Comparison of ENCODE assay signal across 12 mouse cellular contexts in the genomic region with DNA sequence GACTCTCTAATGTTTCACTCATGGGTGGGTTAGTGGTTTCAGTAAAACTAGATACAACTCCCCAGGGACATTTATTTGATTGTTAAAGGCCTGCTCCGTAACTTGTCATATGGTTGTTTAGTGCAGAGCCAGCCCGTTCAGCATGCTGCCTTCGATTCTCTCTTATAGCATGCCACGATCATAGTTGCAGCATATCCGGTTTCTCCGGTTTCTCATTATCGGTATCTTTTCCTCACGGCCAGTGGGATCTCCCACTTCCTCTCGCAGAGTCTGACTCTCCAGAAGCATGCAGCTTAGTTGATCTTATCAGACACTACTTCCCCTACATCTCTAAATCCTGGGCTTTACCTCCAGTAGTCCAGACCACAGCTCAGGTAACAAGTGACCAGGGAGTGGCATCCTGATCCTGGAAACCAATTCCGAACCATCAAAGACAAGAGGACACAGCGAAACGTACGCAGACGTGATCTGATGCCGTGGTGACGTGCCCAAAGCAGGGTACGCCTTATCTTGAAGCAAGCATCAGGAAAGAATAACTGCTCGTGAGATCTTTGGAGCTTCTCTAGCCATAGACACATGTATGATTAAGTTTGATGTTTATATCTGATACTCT.
A peak's percentile ranks its signal among the peaks of the same experiment; 100 is the strongest.
DNase-seq lines count a peak whose midpoint lies in the region; ATAC-seq and TF ChIP-seq lines count a peak whose summit lies in the region.
"Had no signal": no experiment of that assay in that cellular context is flagged by ENCODE, and none has a peak within 500 bp of the region (broad histone marks: within the 10 kb centered on the region; RNA-seq: fewer than 3 reads in every experiment).

No protein-coding gene starts in this region.

- H3K4me3 ChIP-seq in intestine, embryonic 16.5 days (ENCODE audit: low read length), result no peak overlapping the region
- H3K4me3 ChIP-seq in intestine, embryonic 15.5 days (replicated peaks), result no peak overlapping the region
- no peak overlapping the region for H3K4me3 ChIP-seq in lung, postnatal 0 days (ENCODE audit: low read depth, low read length)
- no peak overlapping the region for H3K4me3 ChIP-seq in forebrain, embryonic 16.5 days (replicated peaks; ENCODE audit: low read length)
- H3K4me3 ChIP-seq: limb, embryonic 15.5 days had no signal

- TF ChIP-seq CTCF in lung, postnatal 0 days (IDR thresholded peaks at IDR 0.05), result no peak

- H3K36me3 ChIP-seq in intestine, embryonic 16.5 days (ENCODE audit: control insufficient read depth, insufficient read depth, low read length), result no peaks in the 10 kb centered on the region
- H3K36me3 ChIP-seq in intestine, embryonic 15.5 days, result no peaks in the 10 kb centered on the region
- no peaks in the 10 kb centered on the region for H3K36me3 ChIP-seq in lung, postnatal 0 days (ENCODE audit: insufficient read depth, low read length)
- no peaks in the 10 kb centered on the region for H3K36me3 ChIP-seq in forebrain, embryonic 16.5 days (ENCODE audit: control insufficient read depth, insufficient read depth)
- H3K36me3 ChIP-seq: limb, embryonic 15.5 days had no signal

- DNase-seq in CD4-positive, CD25-positive, alpha-beta regulatory T cell, adult 2 months (ENCODE audit: low read depth, low spot score), result peak; percentile 63
- peak; percentile 34 for DNase-seq in lung, postnatal 0 days (ENCODE audit: low spot score)
- DNase-seq in right cerebral cortex, postnatal 36 days (ENCODE audit: low spot score in 2 of 2), result no peak
- no peak for DNase-seq in frontal cortex, postnatal 14 days (ENCODE audit: low spot score in 2 of 2)
- DNase-seq: adrenal gland, adult 2 months; cerebellum, adult 8-10 months; thymus, postnatal 14 days had no signal

- H3K27me3 ChIP-seq in intestine, embryonic 16.5 days (replicated peaks; ENCODE audit: control insufficient read depth, insufficient read depth, low read length), result no peaks in the 10 kb centered on the region
- H3K27me3 ChIP-seq in intestine, embryonic 15.5 days (replicated peaks), result no peaks in the 10 kb centered on the region
- H3K27me3 ChIP-seq in lung, postnatal 0 days (replicated peaks; ENCODE audit: insufficient read depth, low read length), result no peaks in the 10 kb centered on the region
- H3K27me3 ChIP-seq in forebrain, embryonic 16.5 days (replicated peaks; ENCODE audit: control insufficient read depth, insufficient read depth, low read length), result no peaks in the 10 kb centered on the region
- H3K27me3 ChIP-seq: limb, embryonic 15.5 days had no signal

- H3K4me1 ChIP-seq in intestine, embryonic 16.5 days (ENCODE audit: control insufficient read depth, insufficient read depth, low read length), result peaks cover 12% of the 10 kb centered on the region; the same call in 1 of the 2 replicates
- H3K4me1 ChIP-seq in intestine, embryonic 15.5 days (replicated peaks), result peaks cover 4% of the 10 kb centered on the region; the same call in 1 of the 2 replicates
- H3K4me1 ChIP-seq in lung, postnatal 0 days (ENCODE audit: insufficient read depth, low read depth, low read length), result peaks cover 6% of the 10 kb centered on the region; the same call in 1 of the 2 replicates
- peaks cover 13% of the 10 kb centered on the region for H3K4me1 ChIP-seq in forebrain, embryonic 16.5 days (replicated peaks; ENCODE audit: control insufficient read depth, insufficient read depth, low read length)

- ATAC-seq in intestine, embryonic 16.5 days, result peak; percentile 6; the same call in 1 of the 2 replicates
- no peak; the same call in 1 of the 2 replicates for ATAC-seq in intestine, embryonic 15.5 days
- peak; percentile 50 for ATAC-seq in common myeloid progenitor, adult 5-6 weeks (replicated peaks; ENCODE audit: low read depth, poor library complexity, severe bottlenecking)
- ATAC-seq in lung, postnatal 0 days, result peak; percentile 49; the same call in 1 of the 2 replicates
- ATAC-seq in forebrain, embryonic 16.5 days, result no peak

- no peak overlapping the region for H3K9ac ChIP-seq in intestine, embryonic 16.5 days (ENCODE audit: low read depth, low read length)
- no peak overlapping the region for H3K9ac ChIP-seq in intestine, embryonic 15.5 days
- no peak overlapping the region for H3K9ac ChIP-seq in lung, postnatal 0 days (replicated peaks; ENCODE audit: low read depth)
- H3K9ac ChIP-seq in forebrain, embryonic 16.5 days (replicated peaks; ENCODE audit: low read depth, low read length), result no peak overlapping the region
- H3K9ac ChIP-seq: limb, embryonic 15.5 days had no signal

- H3K27ac ChIP-seq in intestine, embryonic 16.5 days (ENCODE audit: low read length), result no peak overlapping the region
- no peak overlapping the region for H3K27ac ChIP-seq in intestine, embryonic 15.5 days
- H3K27ac ChIP-seq in lung, postnatal 0 days (ENCODE audit: low read length), result peak overlapping the region; percentile 60
- no peak overlapping the region for H3K27ac ChIP-seq in forebrain, embryonic 16.5 days (ENCODE audit: low read length)
- H3K27ac ChIP-seq: limb, embryonic 15.5 days had no signal

- H3K4me2 ChIP-seq in intestine, embryonic 16.5 days (ENCODE audit: low read depth, low read length), result no peak overlapping the region
- H3K4me2 ChIP-seq in intestine, embryonic 15.5 days (replicated peaks), result no peak overlapping the region
- peak overlapping the region; percentile 6; the same call in 1 of the 2 replicates for H3K4me2 ChIP-seq in lung, postnatal 0 days (replicated peaks; ENCODE audit: low read depth, low read length)
- no peak overlapping the region for H3K4me2 ChIP-seq in forebrain, embryonic 16.5 days (ENCODE audit: low read length)
- H3K4me2 ChIP-seq: limb, embryonic 15.5 days had no signal

- 69% methylated on average over 18 of the region's 18 CpGs for WGBS in intestine, embryonic 16.5 days
- 67% methylated on average over 18 of the region's 18 CpGs for WGBS in intestine, embryonic 15.5 days
- 42% methylated on average over 18 of the region's 18 CpGs for WGBS in lung, postnatal 0 days
- WGBS in forebrain, embryonic 16.5 days, result 92% methylated on average over 18 of the region's 18 CpGs

- no peak; the same call in none of the 2 replicates for TF ChIP-seq EP300 in lung, postnatal 0 days (IDR thresholded peaks at IDR 0.05)

- no peaks in the 10 kb centered on the region for H3K9me3 ChIP-seq in intestine, embryonic 16.5 days (ENCODE audit: control insufficient read depth, low read length)
- H3K9me3 ChIP-seq in intestine, embryonic 15.5 days, result no peaks in the 10 kb centered on the region
- no peaks in the 10 kb centered on the region for H3K9me3 ChIP-seq in lung, postnatal 0 days (ENCODE audit: low read length)
- no peaks in the 10 kb centered on the region for H3K9me3 ChIP-seq in forebrain, embryonic 16.5 days (ENCODE audit: control insufficient read depth, low read length)
- H3K9me3 ChIP-seq: limb, embryonic 15.5 days had no signal

Comparison
In these comparisons a context has a peak if more than half of its experiments do, and no peak if none do; other contexts are left out.
1. ATAC-seq: peak in intestine, embryonic 16.5 days (single experiment), common myeloid progenitor, adult 5-6 weeks (single experiment) and lung, postnatal 0 days (single experiment); none in intestine, embryonic 15.5 days (single experiment) and forebrain, embryonic 16.5 days (single experiment).
2. DNase-seq: peak in CD4-positive, CD25-positive, alpha-beta regulatory T cell, adult 2 months (single experiment) and lung, postnatal 0 days (single experiment); none in right cerebral cortex, postnatal 36 days (0 of 2) and frontal cortex, postnatal 14 days (0 of 2).